In the genomic region with DNA sequence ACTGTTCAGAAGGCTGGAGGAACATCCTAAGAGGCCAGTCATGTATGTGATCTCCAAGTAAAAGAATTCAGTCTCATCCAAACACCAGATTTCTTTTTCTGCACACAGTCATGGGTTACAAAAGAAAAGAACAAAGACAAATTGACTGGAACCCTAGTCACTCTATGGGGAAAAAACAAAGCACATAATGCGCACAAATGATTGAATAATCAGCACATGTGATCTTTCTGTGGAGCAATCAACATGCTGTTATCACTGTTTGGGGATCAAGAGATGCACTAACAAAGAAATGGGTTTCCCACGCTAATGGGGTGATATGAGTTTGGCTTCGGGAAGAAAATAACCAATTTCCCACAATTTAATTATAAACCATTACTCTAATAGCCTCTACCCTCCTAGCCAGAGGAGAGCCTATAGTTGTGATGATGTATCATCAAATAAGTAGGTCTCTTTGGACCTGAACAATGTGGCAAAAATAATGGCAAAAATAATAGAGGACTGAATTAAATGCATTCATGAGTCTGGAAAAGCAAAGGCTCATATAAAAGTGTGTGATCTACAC, we compare ENCODE assay signal across 18 mouse cellular contexts.
"Had no signal": no experiment of that assay in that cellular context is flagged by ENCODE, and none has a peak within 500 bp of the region (broad histone marks: within the 10 kb centered on the region; RNA-seq: fewer than 3 reads in every experiment).

No protein-coding gene starts in this region.

- H3K9ac ChIP-seq: liver, embryonic 15.5 days; liver, postnatal 0 days; lung, embryonic 15.5 days; midbrain, embryonic 13.5 days; midbrain, embryonic 15.5 days; stomach, embryonic 15.5 days had no signal

- H3K27ac ChIP-seq: liver, embryonic 15.5 days; lung, embryonic 15.5 days; macrophage; midbrain, embryonic 13.5 days; midbrain, embryonic 15.5 days; stomach, embryonic 15.5 days; stomach, postnatal 0 days had no signal

- ATAC-seq: liver, postnatal 0 days; lung, postnatal 0 days; midbrain, embryonic 13.5 days; midbrain, embryonic 15.5 days had no signal

- DNase-seq: liver, postnatal 0 days; lung, adult 2 months; lung, postnatal 14 days; lung, postnatal 36 days; right cerebral cortex, postnatal 14 days; thymus, adult 2 months; thymus, postnatal 25 days; thymus, postnatal 4 days had no signal

- H3K36me3 ChIP-seq: liver, embryonic 15.5 days; lung, embryonic 15.5 days; midbrain, embryonic 13.5 days; midbrain, embryonic 15.5 days; stomach, embryonic 15.5 days had no signal

- H3K27me3 ChIP-seq: liver, embryonic 15.5 days; lung, embryonic 15.5 days; megakaryocyte, embryonic 14.5 days; midbrain, embryonic 13.5 days; midbrain, embryonic 15.5 days; stomach, embryonic 15.5 days had no signal

- H3K9me3 ChIP-seq: liver, embryonic 15.5 days; lung, embryonic 15.5 days; megakaryocyte, embryonic 14.5 days; midbrain, embryonic 13.5 days; midbrain, embryonic 15.5 days; stomach, embryonic 15.5 days had no signal

- H3K4me3 ChIP-seq: liver, embryonic 15.5 days; lung, embryonic 15.5 days; megakaryocyte, embryonic 14.5 days; midbrain, embryonic 13.5 days; midbrain, embryonic 15.5 days; stomach, embryonic 15.5 days had no signal

- H3K4me1 ChIP-seq: liver, embryonic 15.5 days; lung, embryonic 15.5 days; midbrain, embryonic 13.5 days; midbrain, embryonic 15.5 days; stomach, embryonic 15.5 days had no signal

- H3K4me2 ChIP-seq: liver, embryonic 15.5 days; lung, embryonic 15.5 days; midbrain, embryonic 11.5 days; midbrain, embryonic 13.5 days; midbrain, embryonic 15.5 days; stomach, embryonic 15.5 days had no signal
